In genomic region chr19:28199385-28199784, GRCm38 (mm10) we compare ENCODE assay signal across 15 mouse cellular contexts.
"Had no signal": no experiment of that assay in that cellular context is flagged by ENCODE, and none has a peak within 500 bp of the region (broad histone marks: within the 10 kb centered on the region; RNA-seq: fewer than 3 reads in every experiment).

No protein-coding gene starts in this region.

- H3K27me3 ChIP-seq: intestine, embryonic 15.5 days; limb, embryonic 15.5 days; liver, embryonic 12.5 days; megakaryocyte, embryonic 14.5 days; midbrain, embryonic 15.5 days; neural tube, embryonic 12.5 days; stomach, embryonic 15.5 days had no signal

- H3K36me3 ChIP-seq: intestine, embryonic 15.5 days; limb, embryonic 15.5 days; liver, embryonic 12.5 days; midbrain, embryonic 15.5 days; neural tube, embryonic 12.5 days; stomach, embryonic 15.5 days had no signal

- H3K9me3 ChIP-seq: intestine, embryonic 15.5 days; limb, embryonic 15.5 days; liver, embryonic 12.5 days; megakaryocyte, embryonic 14.5 days; midbrain, embryonic 15.5 days; stomach, embryonic 15.5 days had no signal

- ATAC-seq: intestine, embryonic 15.5 days; liver, embryonic 12.5 days; midbrain, embryonic 15.5 days had no signal

- H3K9ac ChIP-seq: intestine, embryonic 15.5 days; limb, embryonic 15.5 days; liver, embryonic 12.5 days; lung, embryonic 14.5 days; midbrain, embryonic 15.5 days; neural tube, embryonic 12.5 days; stomach, embryonic 15.5 days had no signal

- H3K4me2 ChIP-seq: intestine, embryonic 15.5 days; limb, embryonic 15.5 days; liver, embryonic 12.5 days; lung, embryonic 14.5 days; midbrain, embryonic 15.5 days; neural tube, embryonic 12.5 days; stomach, embryonic 15.5 days had no signal

- H3K4me3 ChIP-seq: intestine, embryonic 15.5 days; layer of hippocampus, adult 2 months; limb, embryonic 15.5 days; liver, embryonic 12.5 days; megakaryocyte, embryonic 14.5 days; midbrain, embryonic 15.5 days; neural tube, embryonic 12.5 days; stomach, embryonic 15.5 days had no signal

- H3K27ac ChIP-seq: intestine, embryonic 15.5 days; layer of hippocampus, adult 2 months; limb, embryonic 15.5 days; liver, embryonic 12.5 days; macrophage; midbrain, embryonic 15.5 days; neural tube, embryonic 12.5 days; stomach, embryonic 15.5 days had no signal

- DNase-seq: kidney, adult 18-20 months; lung, embryonic 14.5 days; lung, postnatal 10 days; retina, postnatal 1 day; right cerebral cortex, postnatal 14 days; thymus, postnatal 36 days had no signal

- H3K4me1 ChIP-seq: intestine, embryonic 15.5 days; limb, embryonic 15.5 days; liver, embryonic 12.5 days; megakaryocyte, embryonic 14.5 days; midbrain, embryonic 15.5 days; neural tube, embryonic 12.5 days; stomach, embryonic 15.5 days had no signal
